Mouse (Mus musculus): ENCODE measurements around the gene Ppp1r26.
"Not testable (repeated sequence)": the region's sequence is repeated elsewhere in the genome, so short reads cannot be mapped to it uniquely, and the experiment has no call there.

Gene Ppp1r26

GRCm38 (mm10) chr2:28446181-28446514 lies 452 bp upstream of the Ppp1r26 start:
- no peak for DNase-seq

GRCm38 (mm10) chr2:28447315-28447670 lies 693 bp downstream of the Ppp1r26 start:
- no peak for DNase-seq

- no peak for DNase-seq
Measured at GRCm38 (mm10) chr2:28451663-28452062, 5.1 kb downstream of the Ppp1r26 start.

GRCm38 (mm10) chr2:28453539-28453938 lies 6.9 kb downstream of the Ppp1r26 start:
- no peak for DNase-seq

- DNase-seq, result no peak
Measured at GRCm38 (mm10) chr2:28456616-28457015, 10.0 kb downstream of the Ppp1r26 start.

GRCm38 (mm10) chr2:28463919-28464318 lies 17.3 kb downstream of the Ppp1r26 start:
- peak; percentile 70 for DNase-seq

- no peak for DNase-seq
Measured at GRCm38 (mm10) chr2:28464919-28465318, 18.3 kb downstream of the Ppp1r26 start.

- DNase-seq, result peak; percentile 69
Measured at GRCm38 (mm10) chr2:28465836-28466518, 19.4 kb downstream of the Ppp1r26 start, which contains the start of gene 1700007K13Rik. TSS of gene 1700007K13Rik (minus strand) at chr2:28466332.

- DNase-seq, result peak; percentile 85
Measured at GRCm38 (mm10) chr2:28467860-28468485, 21.4 kb downstream of the Ppp1r26 start, which contains the start of gene Mrps2. TSS of gene Mrps2 (plus strand) at chr2:28468066.

GRCm38 (mm10) chr2:28468486-28469225 lies 22.1 kb downstream of the Ppp1r26 start:
- DNase-seq, result no peak

GRCm38 (mm10) chr2:28469461-28469860 lies 22.9 kb downstream of the Ppp1r26 start:
- no peak for DNase-seq

- DNase-seq, result no peak
Measured at GRCm38 (mm10) chr2:28470591-28470990, 24.0 kb downstream of the Ppp1r26 start.

- not testable (repeated sequence) for DNase-seq
Measured at GRCm38 (mm10) chr2:28472011-28472410, 25.4 kb downstream of the Ppp1r26 start.

- DNase-seq, result not testable (repeated sequence)
Measured at GRCm38 (mm10) chr2:28477993-28478392, 31.4 kb downstream of the Ppp1r26 start.

GRCm38 (mm10) chr2:28479208-28480204 lies 32.9 kb downstream of the Ppp1r26 start:
- peak; percentile 55 for DNase-seq

- DNase-seq, result no peak
Measured at GRCm38 (mm10) chr2:28483861-28484260, 37.3 kb downstream of the Ppp1r26 start.

GRCm38 (mm10) chr2:28494521-28494920 lies 47.9 kb downstream of the Ppp1r26 start:
- no peak for DNase-seq

- DNase-seq, result peak; percentile 64
Measured at GRCm38 (mm10) chr2:28495207-28495756, 48.7 kb downstream of the Ppp1r26 start.

GRCm38 (mm10) chr2:28495801-28496595 lies 49.4 kb downstream of the Ppp1r26 start:
- DNase-seq, result no peak

- DNase-seq, result no peak
Measured at GRCm38 (mm10) chr2:28496671-28497070, 50.1 kb downstream of the Ppp1r26 start, which contains the start of gene Gbgt1. TSS of gene Gbgt1 (plus strand) at chr2:28496891.

GRCm38 (mm10) chr2:28497561-28497960 lies 51.0 kb downstream of the Ppp1r26 start:
- DNase-seq, result no peak
